Mouse (Mus musculus) ES-Bruce4 (cell line): ENCODE data around the gene Sez6l2. TPM values are rescaled to one million over a fixed set of nuclear protein-coding genes. Genes with fewer than 3 reads are reported as not detected.

ENCODE experiments used
- H3K27ac ChIP-seq: 2 replicates; pipeline ENCODE4 v1.5.1; 2012; ENCODE audit warnings: low read length, inconsistent platforms; ENCODE audit not compliant: insufficient read depth
- H3K27me3 ChIP-seq: 2 replicates; pipeline ENCODE4 v1.6.1; 2012; ENCODE audit warnings: mild to moderate bottlenecking, low read length, inconsistent platforms; ENCODE audit not compliant: control insufficient read depth, poor library complexity, insufficient read depth, severe bottlenecking
- H3K36me3 ChIP-seq: 2 replicates; pipeline ENCODE4 v1.6.1; 2012; ENCODE audit warnings: inconsistent platforms, mild to moderate bottlenecking, low read length, moderate library complexity; ENCODE audit not compliant: control insufficient read depth, poor library complexity, insufficient read depth, severe bottlenecking
- H3K4me1 ChIP-seq: one replicate; pipeline ENCODE4 v1.8.1; 2011; ENCODE audit warnings: low read length; ENCODE audit not compliant: control insufficient read depth, insufficient read depth
- H3K4me3 ChIP-seq: 2 replicates; pipeline ENCODE4 v1.5.1; 2011; ENCODE audit warnings: low read depth, mild to moderate bottlenecking, low read length
- H3K9ac ChIP-seq: 2 replicates; pipeline ENCODE4 v1.6.1; 2012; ENCODE audit warnings: low read depth, mild to moderate bottlenecking, inconsistent platforms; ENCODE audit not compliant: poor library complexity, severe bottlenecking
- H3K9me3 ChIP-seq: replicated peaks from 2 replicates; pipeline ENCODE4 v1.6.1; 2012; ENCODE audit warnings: mild to moderate bottlenecking, low read length, inconsistent platforms; ENCODE audit not compliant: control insufficient read depth, poor library complexity, insufficient read depth, severe bottlenecking
- CTCF ChIP-seq: IDR thresholded peaks from one replicate; pipeline ENCODE4 v1.8.1; 2011; ENCODE audit warnings: low read depth, low read length
- EP300 ChIP-seq: IDR thresholded peaks from 2 replicates; pipeline ENCODE4 v1.6.1; 2011; ENCODE audit warnings: low read depth, low read length; ENCODE audit not compliant: insufficient read depth
- POLR2A ChIP-seq: IDR thresholded peaks from one replicate; pipeline ENCODE4 v1.8.1; 2011; ENCODE audit warnings: low read length; ENCODE audit not compliant: insufficient read depth
- polyA plus RNA-seq: library from polyadenylated mRNA; stranded (reverse); fragments of >200 nt; gene quantifications from 2 replicates; pipeline ENCODE4 v1.2.4, GENCODE M21; 2011; ENCODE audit warnings: low read depth; ENCODE audit not compliant: missing spikeins, insufficient read depth, insufficient read length

Gene Sez6l2
- polyA plus RNA-seq, 1 experiment: 1.9 TPM

GRCm38 (mm10) chr7:127016486-127016938, 66.1 kb downstream of the Sez6l2 start:
- Histone ChIP-seq H3K36me3 (peaks cover 9% of the 10 kb centered on the region), H3K9ac (peak overlapping the region; percentile 71), H3K4me3 (peak overlapping the region; percentile 89), H3K27ac (peak overlapping the region; percentile 36), H3K9me3 (no peaks in the 10 kb centered on the region), H3K4me1 (peaks cover 5% of the 10 kb centered on the region), H3K27me3 (no peaks in the 10 kb centered on the region)
- no peak for TF ChIP-seq POLR2A
- no peak for TF ChIP-seq EP300
- TF ChIP-seq CTCF: no peak

- TF ChIP-seq CTCF: peak; percentile 79
- TF ChIP-seq EP300: no peak
- TF ChIP-seq POLR2A: peak; percentile 28
- H3K4me1 ChIP-seq: peaks cover 5% of the 10 kb centered on the region
- H3K9me3 ChIP-seq: no peaks in the 10 kb centered on the region
- H3K27ac ChIP-seq: peak within 1 kb of the TSS; percentile 63
- peaks cover 10% of the 10 kb centered on the region for H3K36me3 ChIP-seq
- H3K9ac ChIP-seq: peak within 1 kb of the TSS; percentile 71
- peak within 1 kb of the TSS; percentile 89 for H3K4me3 ChIP-seq
- H3K27me3 ChIP-seq: no peaks in the 10 kb centered on the region
These were observed 66.9 kb downstream of the Sez6l2 start, which contains the start of gene Pagr1a for GRCm38 (mm10) chr7:127016971-127017949. Gene Pagr1a (minus strand): TSS chr7:127017352.

- Histone ChIP-seq H3K36me3 (peaks cover 15% of the 10 kb centered on the region), H3K9ac (peak overlapping the region; percentile 21; the same call in 1 of the 2 replicates), H3K27ac (no peak overlapping the region), H3K4me1 (peaks cover under 1% of the 10 kb centered on the region), H3K4me3 (no peak overlapping the region), H3K27me3 (no peaks in the 10 kb centered on the region), H3K9me3 (no peaks in the 10 kb centered on the region)
- TF ChIP-seq CTCF: no peak
- no peak for TF ChIP-seq POLR2A
These were observed 67.6 kb downstream of the Sez6l2 start for GRCm38 (mm10) chr7:127017950-127018345.

- Histone ChIP-seq H3K9ac (no peak overlapping the region), H3K9me3 (no peaks in the 10 kb centered on the region), H3K27me3 (no peaks in the 10 kb centered on the region), H3K4me3 (no peak overlapping the region), H3K36me3 (peaks cover 21% of the 10 kb centered on the region), H3K4me1 (no peaks in the 10 kb centered on the region), H3K27ac (no peak overlapping the region)
- TF ChIP-seq EP300 (no peak), POLR2A (no peak), CTCF (no peak)
These were observed 68.3 kb downstream of the Sez6l2 start for GRCm38 (mm10) chr7:127018416-127019305.

GRCm38 (mm10) chr7:127019306-127019960, 69.1 kb downstream of the Sez6l2 start:
- no peak overlapping the region for H3K27ac ChIP-seq
- H3K36me3 ChIP-seq: peaks cover 29% of the 10 kb centered on the region
- H3K9ac ChIP-seq: no peak overlapping the region
- H3K4me1 ChIP-seq: no peaks in the 10 kb centered on the region
- no peaks in the 10 kb centered on the region for H3K9me3 ChIP-seq
- no peaks in the 10 kb centered on the region for H3K27me3 ChIP-seq
- no peak overlapping the region for H3K4me3 ChIP-seq
- no peak for TF ChIP-seq CTCF
- no peak for TF ChIP-seq EP300
- TF ChIP-seq POLR2A: no peak
